Mouse (Mus musculus) lung, adult 2 months (tissue): ENCODE measurements at regions not wholly inside any gene's neighbourhood (a gene's known extent, or its start where the extent isn't known, plus 50 kb on each side); places are given as distances from the start of the nearest gene placed in this dataset.

ENCODE experiments used
- CTCF ChIP-seq: fragments of 200-500 bp; IDR thresholded peaks from 2 replicates; pipeline ENCODE4 v1.5.1; 2011; ENCODE audit warnings: mild to moderate bottlenecking, low read length, control low read depth; ENCODE audit not compliant: insufficient read depth
- POLR2A ChIP-seq: fragments of 200-500 bp; IDR thresholded peaks from 2 replicates; pipeline ENCODE4 v1.6.1; 2011; ENCODE audit warnings: low read depth, mild to moderate bottlenecking, control low read depth, low read length, borderline replicate concordance; ENCODE audit errors: extremely low read depth

DNA sequence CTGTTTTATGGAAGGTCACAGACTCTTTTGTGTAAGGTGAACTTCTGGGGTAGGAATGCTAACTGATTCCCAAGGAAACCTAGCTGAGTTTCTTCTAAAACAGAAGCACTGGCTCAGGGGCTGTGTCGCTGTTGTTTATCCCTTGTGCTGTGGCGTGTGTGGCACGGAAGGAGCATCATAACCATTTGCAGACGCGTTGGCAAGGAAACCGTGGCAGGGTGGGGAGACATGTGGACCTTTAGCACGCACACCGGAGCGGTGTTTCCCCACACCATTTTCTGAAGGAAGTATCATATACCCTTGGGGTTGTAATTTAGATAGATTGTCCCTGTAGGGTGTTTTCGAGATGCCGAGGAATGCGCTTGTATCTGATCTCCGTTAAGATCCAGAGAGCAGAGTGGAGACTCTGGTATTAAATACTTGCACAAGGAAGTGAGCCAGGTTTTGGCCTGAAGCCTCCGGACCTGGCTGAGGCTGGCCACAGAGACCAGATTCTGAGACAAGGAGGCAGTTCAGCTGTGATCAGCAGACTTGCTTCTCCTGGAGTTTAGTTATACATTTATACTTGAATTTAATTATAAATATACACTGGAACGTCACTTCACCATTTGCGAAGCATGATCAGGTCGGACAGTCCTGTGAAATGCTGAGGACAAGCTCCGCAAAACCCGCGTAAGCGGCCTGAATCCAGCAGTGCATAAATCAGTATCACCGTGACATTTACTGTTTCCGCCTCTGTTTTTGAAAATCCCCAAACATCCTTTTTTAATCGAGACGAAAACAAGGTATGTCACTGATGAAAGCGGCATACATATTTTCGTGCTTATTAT, 84.5 kb upstream of the Adgrl2 start:
- no peak for TF ChIP-seq CTCF
- TF ChIP-seq POLR2A, result no peak
